Mouse (Mus musculus) brain, embryonic 14.5 days (tissue): ENCODE results near the gene Spta1. TPM values are rescaled to one million over a fixed set of nuclear protein-coding genes. Genes with fewer than 3 reads are reported as not detected.
A peak's percentile ranks its signal among the peaks of the same experiment; 100 is the strongest.

Experiments
- DNase-seq: peaks from one replicate; pipeline ENCODE4 v3.0.0-alpha.2; 2011; ENCODE audit warnings: low read depth
- CTCF ChIP-seq: fragments of 200-500 bp; IDR thresholded peaks from 2 replicates; pipeline ENCODE4 v1.5.1; 2012; ENCODE audit warnings: inconsistent platforms, mild to moderate bottlenecking, moderate library complexity, borderline replicate concordance; ENCODE audit not compliant: insufficient read depth, insufficient read length; ENCODE audit errors: extremely low read depth
- POLR2A ChIP-seq: fragments of 200-500 bp; IDR thresholded peaks from 2 replicates; pipeline ENCODE4 v1.6.1; 2012; ENCODE audit warnings: mild to moderate bottlenecking, inconsistent platforms, borderline replicate concordance; ENCODE audit not compliant: poor library complexity, insufficient read depth, insufficient read length, severe bottlenecking; ENCODE audit errors: extremely low read depth
- polyA plus RNA-seq: library from polyadenylated mRNA; depleted of rRNA; stranded (reverse); fragments of >200 nt; gene quantifications from 2 replicates; pipeline ENCODE4 v1.2.3, GENCODE M21; 2012; rRNA removed

Gene Spta1
- 0.03 and 0.11 TPM in 2 replicates for polyA plus RNA-seq

DNA sequence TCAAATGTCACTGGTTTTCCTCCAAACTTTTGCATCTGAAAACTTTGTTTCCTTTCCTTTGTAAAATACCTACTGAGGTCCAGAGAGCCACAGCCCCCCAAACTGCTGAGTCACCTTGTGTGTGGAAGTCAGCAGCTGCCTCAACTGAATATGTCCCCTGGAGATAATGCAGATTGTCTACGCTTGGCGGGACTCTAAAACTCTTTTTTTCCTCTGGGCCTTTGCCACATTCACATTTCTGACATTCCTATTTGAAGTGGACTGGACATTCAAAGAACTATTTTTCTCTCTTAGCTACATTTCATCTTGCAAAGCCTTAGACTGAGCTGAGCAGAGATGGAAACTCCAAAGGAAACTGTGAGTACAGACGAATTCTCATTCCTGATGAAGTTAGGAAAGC, at the start of gene Spta1:
TSS of gene Spta1 (plus strand) at position 172 of the 400 bp plus-strand sequence.
- DNase-seq, result peak; percentile 15
- TF ChIP-seq CTCF (no peak), POLR2A (no peak)

DNA sequence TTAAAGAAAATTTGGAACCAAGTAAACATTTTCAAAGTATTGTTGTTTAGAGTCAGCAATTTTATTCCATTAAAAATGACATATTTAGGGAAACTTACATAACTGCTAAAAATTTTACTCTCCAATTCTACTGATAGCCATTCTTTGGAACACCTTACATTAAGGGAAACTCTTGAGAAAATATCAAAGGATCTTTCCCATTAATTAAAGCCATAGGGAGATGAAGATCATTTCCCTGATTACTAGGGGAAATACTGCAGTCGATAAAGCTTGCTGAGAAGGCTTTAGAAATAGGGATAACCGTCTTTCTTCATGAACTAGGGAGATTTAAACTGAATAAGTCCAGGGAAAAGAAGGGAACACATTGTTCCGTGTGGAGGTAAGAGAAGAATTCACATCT, 41.4 kb upstream of the Spta1 start, which contains the start of gene Olfr424:
TSS of gene Olfr424 (plus strand) at position 301 of the 400 bp plus-strand sequence.
- TF ChIP-seq POLR2A (no peak), CTCF (no peak)
- DNase-seq, result no peak

DNA sequence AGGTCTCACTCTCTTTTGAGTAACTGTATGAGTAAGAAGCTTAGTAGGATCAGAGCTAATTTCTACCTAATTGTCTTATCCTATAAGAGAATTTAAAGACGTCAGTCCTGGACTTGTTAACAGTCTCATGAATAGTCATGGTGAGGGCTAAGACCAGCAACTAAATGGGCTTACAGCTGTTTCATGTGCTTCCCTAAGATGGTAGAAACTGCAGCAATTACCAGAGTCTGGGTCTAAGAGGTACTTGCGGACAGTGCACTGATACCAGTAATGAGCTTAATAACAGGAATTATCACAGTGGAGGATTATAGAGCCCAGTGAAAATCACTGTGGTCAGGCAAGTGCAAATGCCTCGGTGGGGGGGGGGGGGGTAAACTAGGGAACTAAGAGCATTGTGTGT, 40.6 kb upstream of the Spta1 start:
- peak; percentile 34 for DNase-seq
- no peak for TF ChIP-seq CTCF
- TF ChIP-seq POLR2A, result no peak

DNA sequence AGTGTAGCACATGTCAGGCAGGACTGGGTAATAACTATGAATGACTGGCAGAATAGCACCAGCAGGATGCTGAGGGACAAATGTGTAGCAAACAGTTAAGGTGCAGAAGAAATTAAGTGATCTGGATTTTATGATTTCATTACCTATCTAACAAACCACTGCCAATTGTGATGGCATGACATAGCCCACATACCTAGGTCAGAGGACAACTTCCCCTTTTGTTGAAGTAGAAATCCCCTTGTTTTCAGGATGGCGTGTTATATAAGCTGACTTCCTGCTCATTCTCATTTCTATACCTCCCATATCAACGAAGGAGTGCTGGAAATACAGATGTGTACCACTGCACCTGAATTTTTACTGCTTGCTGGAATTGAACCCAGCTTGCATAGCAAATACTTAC, 31.2 kb upstream of the Spta1 start:
- TF ChIP-seq POLR2A (no peak), CTCF (no peak)
- DNase-seq, result no peak

DNA sequence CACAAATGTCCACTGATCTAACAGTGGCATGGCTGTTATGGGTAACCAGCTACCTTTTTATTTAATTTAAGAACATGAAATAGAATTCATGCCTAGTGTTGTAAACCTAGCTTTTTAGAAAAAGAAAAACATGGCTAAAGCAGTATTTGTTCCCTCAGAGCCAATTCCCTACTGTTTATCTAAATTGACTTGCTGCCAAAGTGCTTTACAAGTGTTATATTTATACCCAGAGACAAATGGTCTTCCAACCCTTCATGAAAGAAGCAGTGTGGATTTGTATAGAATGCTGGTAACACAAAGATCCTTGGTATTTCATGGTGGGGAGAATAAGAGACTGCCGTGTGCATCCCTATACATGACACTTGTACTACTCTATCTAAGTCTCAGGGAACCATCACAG, 25.9 kb upstream of the Spta1 start:
- TF ChIP-seq POLR2A (no peak), CTCF (no peak)
- no peak for DNase-seq

DNA sequence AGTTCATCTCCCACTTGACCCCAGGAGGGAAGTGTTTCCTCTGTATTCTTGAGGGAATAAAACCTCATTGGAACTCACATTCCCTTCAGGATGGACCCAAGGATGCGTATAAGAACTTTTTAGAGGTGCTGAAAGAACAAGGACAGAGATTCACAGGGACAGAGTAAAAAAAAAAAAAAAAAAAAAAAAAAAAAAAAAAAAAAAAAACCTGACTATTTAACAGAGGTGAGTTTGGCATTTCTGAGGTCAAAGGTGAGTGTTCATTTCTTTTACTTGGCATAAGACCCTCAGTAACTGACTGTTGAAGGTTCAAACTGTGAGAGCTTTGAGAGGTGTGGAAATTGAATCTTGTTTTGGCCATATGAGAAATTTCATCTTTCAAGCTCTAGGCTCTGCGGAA, 23.3 kb upstream of the Spta1 start:
- DNase-seq, result no peak
- no peak for TF ChIP-seq CTCF
- TF ChIP-seq POLR2A, result no peak

DNA sequence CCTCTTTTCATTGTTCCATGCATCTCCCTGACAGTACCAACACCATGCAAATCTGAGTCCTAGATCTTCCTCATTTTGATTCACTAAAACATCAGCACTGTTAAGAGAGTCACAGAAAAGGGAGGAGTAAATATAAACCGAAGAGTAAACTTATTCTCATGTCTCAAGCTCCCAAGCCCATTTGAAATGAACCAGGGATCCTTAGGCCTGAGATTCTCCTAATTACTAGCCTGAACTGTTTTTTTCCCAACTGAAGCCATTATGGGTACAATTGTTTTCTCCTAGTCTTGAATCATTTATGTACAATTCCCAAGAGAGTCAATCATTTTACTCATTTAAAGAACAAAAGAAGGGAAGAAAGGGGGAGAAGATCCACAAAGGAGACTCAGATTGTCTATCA, 17.2 kb upstream of the Spta1 start, which contains the start of gene Olfr420:
TSS of gene Olfr420 (plus strand) at position 301 of the 400 bp plus-strand sequence.
- no peak for DNase-seq
- TF ChIP-seq POLR2A (no peak), CTCF (no peak)

DNA sequence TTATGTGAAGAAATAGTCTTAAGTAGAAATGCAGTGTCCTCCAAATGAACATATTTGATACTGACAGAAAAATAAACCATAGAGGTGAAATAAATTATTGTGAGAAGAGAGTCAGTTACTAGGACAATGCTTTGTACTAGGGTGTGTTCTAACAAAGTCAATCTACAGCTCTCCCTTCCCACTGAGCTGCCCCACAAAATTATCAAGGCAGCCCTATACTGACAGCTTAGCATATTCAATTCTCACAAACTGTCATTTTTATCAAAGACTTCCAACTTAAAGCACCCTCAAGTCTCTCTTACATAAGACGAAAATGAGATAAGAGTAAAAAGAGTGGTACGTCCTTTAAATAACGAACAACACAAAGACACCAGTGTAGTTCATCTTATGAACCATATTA, 15.0 kb upstream of the Spta1 start:
- DNase-seq, result no peak
- TF ChIP-seq CTCF (no peak), POLR2A (no peak)

DNA sequence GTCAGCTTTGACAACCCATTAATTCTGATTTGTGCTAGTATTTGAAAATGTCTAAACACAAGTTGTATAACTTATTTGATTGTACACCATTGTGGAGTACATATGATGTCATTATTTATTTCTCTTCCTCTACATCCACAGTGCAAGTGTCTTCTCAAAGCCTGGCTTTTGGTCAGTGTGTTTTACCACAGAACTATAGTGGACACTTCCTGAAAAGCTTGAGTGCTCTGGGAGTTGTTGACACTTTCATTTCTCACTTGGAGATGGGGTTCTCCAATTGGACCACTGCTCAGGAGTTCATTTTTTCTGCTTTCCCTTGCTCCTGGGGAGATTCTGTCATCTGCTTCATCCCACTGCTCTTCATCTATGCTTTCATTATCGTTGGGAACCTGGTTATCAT, 14.1 kb upstream of the Spta1 start:
- no peak for TF ChIP-seq CTCF
- no peak for TF ChIP-seq POLR2A

DNA sequence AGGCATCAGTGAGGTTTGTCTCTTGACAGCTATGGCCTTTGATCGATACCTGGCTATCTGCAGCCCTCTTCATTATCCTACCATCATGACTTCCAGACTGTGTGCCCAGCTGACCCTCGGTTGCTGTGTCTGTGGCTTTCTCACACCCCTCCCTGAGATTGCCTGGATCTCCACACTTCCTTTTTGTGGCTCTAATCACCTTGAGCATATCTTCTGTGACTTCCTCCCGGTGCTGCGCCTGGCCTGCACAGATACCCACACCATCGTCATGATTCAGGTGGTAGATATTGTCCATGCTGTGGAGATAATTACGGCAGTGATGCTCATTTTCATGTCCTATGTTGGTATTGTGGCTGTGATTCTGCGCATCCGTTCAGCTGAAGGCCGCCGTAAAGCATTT, 13.5 kb upstream of the Spta1 start:
- TF ChIP-seq CTCF (no peak), POLR2A (no peak)
- DNase-seq, result no peak

More for the DNA sequence above, 14.1 kb upstream of the Spta1 start:
- DNase-seq, result no peak

DNA sequence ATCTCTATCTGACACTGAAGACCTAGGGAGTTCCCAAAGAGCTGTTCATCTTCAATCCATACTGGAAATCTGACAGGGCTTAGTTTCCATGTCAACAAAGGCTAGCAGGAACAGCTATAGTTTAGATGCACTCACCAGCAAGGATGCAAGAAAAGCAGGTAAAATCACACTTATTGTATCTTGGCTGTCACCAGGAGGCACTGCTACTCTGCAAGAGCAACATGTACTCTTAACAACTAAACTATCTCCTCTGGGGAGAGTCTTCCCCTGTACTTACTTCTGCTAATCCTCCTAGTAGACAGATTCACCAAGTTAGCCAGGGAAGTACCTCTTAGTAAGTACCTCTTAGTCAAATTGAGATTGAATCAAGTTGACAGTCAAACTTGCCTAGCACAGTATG, 3.6 kb upstream of the Spta1 start:
- no peak for DNase-seq
- TF ChIP-seq CTCF (no peak), POLR2A (no peak)

DNA sequence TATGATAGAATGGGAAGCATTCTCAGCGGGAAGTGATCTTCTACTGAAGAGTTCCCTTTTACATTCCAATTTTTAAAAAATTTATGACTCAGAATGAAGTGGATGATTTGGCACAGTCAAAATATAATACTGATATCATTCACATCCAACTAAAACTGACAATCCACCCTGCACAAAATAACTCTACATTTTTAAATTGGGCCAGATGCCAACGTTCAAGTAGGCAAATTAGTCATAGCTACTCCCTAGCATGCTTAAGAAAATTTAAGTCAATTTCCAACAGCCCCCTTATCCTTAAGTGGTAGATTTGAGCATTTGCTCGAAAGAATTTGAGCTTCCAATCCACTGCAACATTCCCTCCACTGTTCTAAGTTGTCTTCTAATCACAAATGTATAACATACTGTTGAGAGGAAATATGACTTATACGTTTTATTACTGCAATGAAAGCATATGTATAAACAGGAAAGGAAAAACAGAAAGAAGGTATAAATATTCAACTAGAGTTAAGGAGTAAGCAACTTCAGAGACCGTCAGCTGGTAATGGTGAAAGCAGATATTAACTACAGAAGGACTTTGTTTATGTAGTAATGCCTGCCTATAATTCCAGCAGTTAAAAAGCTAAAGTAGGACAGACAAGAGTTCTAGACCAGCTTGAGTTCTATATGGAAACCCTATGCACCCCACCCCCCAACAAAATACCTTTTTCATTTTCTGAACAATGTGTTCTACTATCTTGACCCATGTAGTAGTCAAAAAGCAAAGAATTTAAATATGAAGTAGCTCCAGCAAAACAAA, 1.7 kb upstream of the Spta1 start:
- DNase-seq, result no peak
- TF ChIP-seq CTCF (no peak), POLR2A (no peak)

DNA sequence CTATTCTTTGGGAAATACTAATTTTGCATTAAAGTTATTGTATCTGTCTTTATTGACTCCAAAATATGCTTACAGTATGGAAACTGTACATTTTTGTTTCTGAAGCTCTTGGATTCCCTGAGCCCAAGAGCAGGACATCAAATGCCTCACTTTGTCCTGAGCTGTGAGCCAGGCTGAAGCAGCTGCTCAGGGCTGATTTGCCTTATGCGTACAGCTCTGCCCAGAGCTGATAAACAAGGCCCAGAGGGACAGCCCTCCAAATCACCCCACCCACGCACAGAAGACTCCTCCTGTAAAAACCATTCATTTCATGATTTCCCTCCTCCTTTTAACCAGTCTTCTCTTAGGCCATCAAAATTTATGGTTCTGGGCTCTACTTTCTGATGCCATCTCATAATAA, 1.0 kb upstream of the Spta1 start:
- peak; percentile 14 for DNase-seq
- TF ChIP-seq CTCF (no peak), POLR2A (no peak)

DNA sequence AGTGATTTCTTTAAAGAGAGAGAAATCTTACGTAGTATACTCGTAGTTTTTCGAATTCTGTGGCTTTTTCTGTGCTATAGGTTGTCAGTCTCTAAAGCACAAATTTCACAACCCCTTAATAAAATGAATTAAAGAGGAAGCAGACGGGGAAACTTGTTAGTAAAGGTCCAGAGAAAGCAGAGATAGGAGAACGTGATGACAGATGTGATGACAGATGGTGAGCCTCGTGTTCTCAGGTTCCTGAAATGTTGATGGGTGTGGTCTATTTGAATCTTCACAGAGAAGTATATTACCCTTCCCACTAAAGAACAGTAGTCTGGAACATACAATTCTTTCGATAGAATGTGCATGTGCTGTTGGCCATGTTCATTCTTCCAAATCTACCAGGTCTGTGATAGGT, 32.1 kb downstream of the Spta1 start:
- no peak for TF ChIP-seq POLR2A
- no peak for TF ChIP-seq CTCF
- no peak for DNase-seq
